Mouse (Mus musculus) layer of hippocampus, adult 2 months (tissue): ENCODE data around the gene Cyb5b. TPM values are rescaled to one million over a fixed set of nuclear protein-coding genes. Genes with fewer than 3 reads are reported as not detected.
A peak's percentile ranks its signal among the peaks of the same experiment; 100 is the strongest.

Source experiments
- DNase-seq, 2 experiments: peaks; one replicate each; pipeline ENCODE4 v3.0.0; 2022; ENCODE audit warnings: low spot score in 2 of 2
- H3K27ac ChIP-seq: fragments of 200-600 bp; 2 replicates; pipeline ENCODE4 v1.8.1; 2022
- H3K4me3 ChIP-seq: fragments of 200-600 bp; 2 replicates; pipeline ENCODE4 v1.8.1; 2022; ENCODE audit warnings: mild to moderate bottlenecking
- CTCF ChIP-seq: fragments of 200-600 bp; conservative IDR thresholded peaks from 2 replicates; pipeline ENCODE4 v1.8.1; 2022; ENCODE audit warnings: antibody characterized with exemption, mild to moderate bottlenecking, moderate library complexity
- total RNA-seq, 2 experiments: library from RNA; stranded (reverse); gene quantifications; 2 replicates each; pipeline ENCODE4 v1.2.3; 2021

Gene Cyb5b
- total RNA-seq, 2 experiments from 2014 or later = 103 to 104 TPM

DNA sequence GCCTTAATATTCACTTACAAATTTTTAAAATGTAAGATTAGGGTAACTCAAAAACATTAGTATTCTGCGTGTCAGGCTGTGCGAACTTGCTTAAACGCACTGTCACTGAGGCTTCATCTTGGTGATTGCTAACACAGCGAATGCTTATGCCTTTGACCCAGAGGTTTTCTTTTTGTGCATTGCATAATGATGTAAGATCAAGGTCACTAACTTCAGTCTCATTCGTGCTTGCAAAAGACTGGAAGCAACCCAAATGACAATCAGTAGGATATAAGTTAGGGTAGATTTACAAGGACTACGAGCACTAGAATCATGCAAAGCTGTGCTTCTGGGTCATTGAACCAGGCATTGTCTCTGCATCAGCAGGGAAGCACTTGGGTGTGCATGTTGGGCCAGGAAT is 12.8 kb upstream of the Cyb5b start:
- TF ChIP-seq CTCF = no peak
- Histone ChIP-seq H3K4me3 (no peak overlapping the region), H3K27ac (no peak overlapping the region)
- no peak for DNase-seq

DNA sequence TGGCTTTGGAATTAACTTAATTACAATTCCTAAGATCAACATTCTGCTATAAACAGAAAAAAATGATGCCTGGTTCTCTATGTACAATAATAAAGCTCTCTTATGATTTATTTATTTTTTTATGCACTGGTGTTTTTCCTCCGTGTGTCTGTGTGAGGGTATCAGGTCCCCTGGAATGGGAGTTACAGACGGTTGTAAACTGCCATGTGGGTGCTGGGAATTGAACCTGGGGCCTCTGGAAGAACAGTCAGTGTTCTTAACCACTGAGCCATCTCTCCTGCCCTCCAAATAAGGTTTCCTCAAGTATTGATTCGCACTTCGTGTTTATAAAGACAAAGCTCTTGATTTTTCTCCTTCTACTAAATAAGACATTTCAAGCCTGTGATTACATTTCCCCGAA is 12.1 kb upstream of the Cyb5b start:
- H3K27ac ChIP-seq = no peak overlapping the region
- TF ChIP-seq CTCF = no peak
- no peak for DNase-seq
- H3K4me3 ChIP-seq = no peak overlapping the region

DNA sequence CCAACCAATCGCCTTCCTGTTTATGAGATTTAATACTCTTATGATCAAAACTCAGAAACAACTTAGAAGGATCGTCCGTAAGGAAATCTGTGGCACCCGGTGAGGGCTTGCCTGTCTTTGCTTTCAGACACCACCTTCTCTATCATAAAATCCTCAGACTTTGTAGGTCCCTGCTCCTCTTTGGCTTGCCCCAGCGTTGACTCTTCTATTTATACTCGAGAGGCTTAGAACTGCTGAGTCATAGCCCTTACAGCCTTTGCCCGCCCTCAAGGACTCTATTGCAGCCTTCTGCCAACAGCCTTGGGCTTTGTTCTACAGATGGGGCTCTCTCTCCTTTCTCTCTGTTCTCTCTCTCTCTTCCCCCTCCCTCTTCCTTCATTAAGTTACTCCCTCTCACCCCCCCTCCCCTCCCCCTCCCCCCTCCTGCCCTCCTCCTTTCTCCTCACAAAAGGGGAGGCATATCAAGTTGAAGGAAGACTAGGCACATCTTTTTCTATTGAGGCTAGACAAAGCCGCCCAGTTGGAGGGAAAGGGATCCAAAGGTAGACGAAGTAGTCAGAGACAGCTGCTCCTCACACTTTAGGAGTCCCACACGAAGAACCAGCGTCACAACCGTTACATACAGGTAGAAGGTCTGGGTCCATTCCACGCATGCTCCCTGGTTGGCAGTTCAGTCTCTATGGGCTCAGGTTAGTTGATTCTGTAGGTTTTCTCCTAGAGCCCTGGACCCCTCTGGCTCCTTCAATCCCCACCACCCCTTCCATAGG is 10.6 kb upstream of the Cyb5b start:
- H3K4me3 ChIP-seq = no peak overlapping the region
- no peak for TF ChIP-seq CTCF
- no peak for DNase-seq
- no peak overlapping the region for H3K27ac ChIP-seq

DNA sequence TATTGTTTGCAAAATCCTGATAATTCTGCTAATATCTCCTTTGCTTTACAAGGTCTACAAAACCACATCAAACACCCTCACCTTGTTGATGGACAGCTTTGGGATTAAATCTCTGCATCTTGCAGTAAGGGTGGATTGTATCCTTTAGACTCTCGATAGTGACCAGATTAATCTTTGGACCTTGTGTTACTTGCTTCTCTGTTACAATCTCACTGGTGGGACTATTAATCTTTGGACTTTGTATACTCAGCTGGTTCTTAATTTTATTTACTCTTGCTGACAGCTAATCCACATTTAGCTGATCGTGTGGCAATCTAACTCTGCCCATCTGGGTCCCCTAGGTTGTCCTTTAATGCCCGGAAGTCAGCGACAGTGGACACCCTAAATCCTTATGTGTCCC is 7.9 kb upstream of the Cyb5b start:
- no peak for TF ChIP-seq CTCF
- no peak overlapping the region for H3K4me3 ChIP-seq
- no peak overlapping the region for H3K27ac ChIP-seq
- DNase-seq = no peak

DNA sequence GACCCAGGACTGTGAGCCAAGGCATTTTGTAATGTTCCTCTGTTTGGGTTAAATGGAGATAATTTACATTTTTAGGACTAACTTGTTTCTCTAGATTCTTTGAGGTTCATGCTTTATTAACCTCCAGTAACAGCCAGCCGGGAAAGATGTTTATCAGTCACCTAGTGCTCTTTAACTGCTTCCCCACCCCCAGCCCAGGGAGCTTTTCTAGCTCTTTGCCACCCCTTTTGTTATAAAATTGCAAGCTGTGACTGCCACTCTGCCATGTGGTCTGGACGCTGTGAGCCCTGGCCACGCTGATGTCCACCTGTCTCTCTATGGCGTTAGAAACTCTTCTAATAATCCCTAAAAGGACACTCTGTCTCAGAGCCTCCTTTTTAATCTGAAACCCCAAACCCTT is 6.9 kb upstream of the Cyb5b start:
- no peak for TF ChIP-seq CTCF
- Histone ChIP-seq H3K27ac (no peak overlapping the region), H3K4me3 (no peak overlapping the region)
- DNase-seq = no peak

DNA sequence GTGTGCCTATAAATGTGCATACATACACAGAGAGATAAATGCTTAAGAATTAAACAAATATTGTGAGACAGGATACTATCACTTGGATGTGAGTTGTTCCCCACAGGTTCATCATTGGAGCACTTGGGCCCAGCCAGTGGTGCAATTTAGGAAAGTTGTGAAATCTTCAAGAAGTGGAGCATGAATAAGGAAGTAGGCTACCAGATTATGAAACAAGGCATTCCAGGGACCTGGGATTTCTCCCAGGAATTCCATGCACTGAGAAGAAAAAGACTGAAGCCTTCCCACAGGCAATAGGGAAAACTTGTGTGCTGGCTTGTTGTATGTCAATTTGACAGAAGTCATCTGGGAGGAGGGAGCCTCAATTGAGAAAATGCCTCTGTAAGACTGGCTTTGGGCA is 4.3 kb upstream of the Cyb5b start:
- no peak overlapping the region for H3K4me3 ChIP-seq
- TF ChIP-seq CTCF = no peak
- no peak for DNase-seq
- H3K27ac ChIP-seq = no peak overlapping the region

DNA sequence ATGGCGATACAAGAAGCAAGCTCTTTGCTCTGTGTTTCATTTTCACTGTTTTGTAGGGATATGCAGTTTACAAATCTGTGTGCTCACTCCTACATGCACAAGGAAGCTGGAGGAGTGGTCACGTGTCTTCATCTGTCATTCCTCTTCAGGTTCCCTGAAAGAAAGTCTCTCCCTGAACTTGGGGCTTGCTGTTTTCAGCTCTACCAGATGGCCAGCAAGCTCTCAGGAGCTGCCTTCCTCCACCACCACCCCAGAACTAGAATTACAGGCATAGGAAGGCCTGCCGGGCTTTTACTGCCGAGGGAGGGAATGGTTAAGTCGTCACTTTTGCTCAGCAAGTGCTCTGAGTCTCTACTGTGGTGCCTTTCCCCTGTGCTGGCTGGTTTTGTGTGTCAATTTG is 1.6 kb upstream of the Cyb5b start:
- Histone ChIP-seq H3K4me3 (no peak overlapping the region), H3K27ac (peak overlapping the region; percentile 36; the same call in 1 of the 2 replicates)
- DNase-seq = no peak
- TF ChIP-seq CTCF = no peak

DNA sequence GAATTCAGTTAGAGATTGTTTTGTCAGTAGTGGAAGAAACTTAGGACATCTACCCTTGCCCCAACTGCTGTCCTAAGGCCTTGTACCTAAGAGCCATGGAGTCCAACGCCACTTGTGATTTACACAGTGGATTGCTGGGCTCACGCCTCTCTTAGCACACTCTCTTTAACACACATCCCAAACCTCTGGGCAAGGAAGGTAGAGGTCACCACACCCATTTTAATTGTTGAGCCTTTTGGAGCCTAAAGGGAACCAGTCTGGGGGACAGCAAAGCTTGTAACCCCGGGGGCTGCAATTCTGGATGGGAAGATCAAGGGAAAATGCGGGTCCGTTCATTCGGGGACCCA is 410 bp upstream of the Cyb5b start:
- Histone ChIP-seq H3K27ac (peak overlapping the region; percentile 95), H3K4me3 (peak overlapping the region; percentile 67)
- DNase-seq = peak in 1 of 2 experiments; percentile 13
- no peak for TF ChIP-seq CTCF

DNA sequence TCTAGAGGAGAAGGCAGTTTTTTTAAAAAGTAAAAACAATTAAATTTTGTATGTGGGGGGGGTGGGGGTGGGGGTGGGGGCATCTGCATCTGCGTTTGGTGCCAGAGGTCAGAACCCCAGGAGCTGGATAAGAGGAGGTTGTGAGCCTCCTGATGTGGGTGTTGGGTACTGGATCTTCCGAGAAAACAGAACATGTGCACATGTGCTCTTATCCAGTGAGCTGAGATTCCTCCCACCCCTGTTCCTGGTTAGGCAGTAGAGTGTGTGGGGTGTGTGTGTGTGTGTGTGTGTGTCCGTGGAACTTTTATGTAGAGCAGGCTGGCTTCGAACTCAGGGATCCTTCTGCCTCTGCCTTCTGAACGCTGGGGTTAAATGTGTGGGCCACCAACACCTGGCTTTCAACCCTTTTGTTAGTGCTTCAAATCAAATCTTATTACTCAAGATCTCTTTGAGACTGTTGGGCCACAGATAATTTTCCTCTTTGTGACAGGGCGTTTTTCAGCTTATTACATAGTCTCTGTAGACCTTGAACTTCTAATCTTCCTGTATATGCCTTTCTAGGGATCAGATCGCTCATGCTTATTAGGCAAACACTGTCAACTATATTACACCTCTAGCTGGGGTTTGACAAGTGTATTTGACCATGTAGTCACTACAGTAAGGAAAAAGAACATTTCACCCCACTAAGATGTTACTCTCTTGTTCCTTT is 926 bp downstream of the Cyb5b start:
- H3K27ac ChIP-seq = peak overlapping the region; percentile 95; the same call in 1 of the 2 replicates
- DNase-seq = no peak
- TF ChIP-seq CTCF = no peak
- peak overlapping the region; percentile 67 for H3K4me3 ChIP-seq

DNA sequence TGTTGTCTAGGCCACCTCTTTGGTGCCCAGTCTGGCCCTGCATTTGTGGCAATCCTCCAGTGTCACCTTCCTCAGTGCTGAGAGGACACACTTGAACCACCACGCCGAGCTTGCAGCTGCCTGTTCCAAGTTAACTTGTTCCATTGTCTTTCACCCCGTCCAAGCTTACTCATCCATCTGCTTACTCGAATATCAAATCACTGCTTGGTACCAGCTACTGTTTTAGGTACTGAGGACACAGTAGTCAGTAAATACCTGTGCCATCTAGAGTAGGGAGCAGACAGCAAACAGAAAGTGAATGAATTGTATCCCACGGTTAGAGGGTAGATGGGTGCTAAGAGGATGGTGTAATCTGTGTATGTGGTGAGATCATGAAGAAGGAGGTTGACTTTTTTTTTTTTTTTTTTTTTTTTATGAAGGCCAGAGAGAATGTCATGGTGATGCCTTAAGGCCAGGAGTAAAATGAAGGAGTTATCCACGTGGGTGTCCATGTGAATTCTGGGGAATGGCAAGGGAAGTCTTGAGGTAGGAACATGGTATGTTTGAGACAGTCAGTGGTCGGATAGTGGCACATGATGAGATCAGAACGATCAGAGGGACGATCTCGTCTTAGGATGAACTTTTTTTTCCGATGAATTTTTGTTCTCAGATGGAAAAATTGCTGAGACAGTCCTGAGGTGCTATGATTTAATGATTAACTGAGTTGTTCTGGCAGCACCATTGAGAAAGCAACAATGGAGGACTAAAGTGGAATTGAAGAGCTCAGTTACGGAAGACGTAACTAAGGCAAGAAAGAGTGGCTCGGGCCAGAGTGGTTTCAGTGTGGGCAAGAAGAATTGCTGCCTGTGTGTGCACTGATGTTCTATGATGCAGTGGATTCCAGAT is 3.1 kb downstream of the Cyb5b start:
- Histone ChIP-seq H3K27ac (no peak overlapping the region), H3K4me3 (no peak overlapping the region)
- no peak for DNase-seq
- TF ChIP-seq CTCF = no peak

DNA sequence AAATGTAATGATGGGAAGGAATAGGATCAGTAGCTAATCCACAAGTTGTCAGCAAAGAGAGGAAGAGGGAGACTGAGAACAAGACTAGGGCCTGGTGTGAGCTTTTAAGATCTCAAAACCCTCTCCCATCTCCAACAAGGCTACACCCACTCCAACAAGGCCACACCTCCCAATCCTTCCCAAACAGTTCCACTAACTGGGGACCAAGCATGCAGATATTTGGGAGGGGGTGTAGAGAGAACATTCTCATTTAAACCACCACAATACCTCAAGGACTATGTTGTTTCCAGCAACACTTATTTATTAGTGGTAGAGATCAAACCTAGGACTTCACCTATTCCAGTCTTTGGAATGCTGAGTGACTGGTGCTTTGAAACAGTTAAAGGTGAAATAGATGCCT is 6.4 kb downstream of the Cyb5b start:
- no peak for TF ChIP-seq CTCF
- no peak overlapping the region for H3K4me3 ChIP-seq
- no peak overlapping the region for H3K27ac ChIP-seq
- no peak for DNase-seq

DNA sequence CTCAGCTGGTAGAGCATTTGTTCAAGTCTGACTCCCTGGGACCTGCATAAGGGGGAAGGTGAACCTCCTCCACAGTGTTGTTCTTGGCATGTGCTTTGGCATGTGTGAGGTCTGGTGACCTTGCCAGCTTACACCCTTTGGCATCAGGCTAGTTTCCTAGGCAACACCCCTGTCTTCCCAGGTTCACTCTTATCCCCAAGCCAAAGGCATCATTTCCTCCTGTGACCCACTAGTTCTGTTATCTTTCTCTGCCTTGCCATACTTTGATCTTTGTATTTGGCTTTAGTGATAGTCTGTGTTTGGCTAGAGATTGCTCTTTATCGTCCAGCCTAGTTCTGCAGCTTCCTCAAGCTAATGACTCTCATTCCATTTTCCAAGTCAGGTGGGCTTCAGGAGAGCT is 7.4 kb downstream of the Cyb5b start:
- H3K4me3 ChIP-seq = no peak overlapping the region
- peak overlapping the region; percentile 37; the same call in 1 of the 2 replicates for H3K27ac ChIP-seq
- TF ChIP-seq CTCF = no peak
- no peak for DNase-seq

DNA sequence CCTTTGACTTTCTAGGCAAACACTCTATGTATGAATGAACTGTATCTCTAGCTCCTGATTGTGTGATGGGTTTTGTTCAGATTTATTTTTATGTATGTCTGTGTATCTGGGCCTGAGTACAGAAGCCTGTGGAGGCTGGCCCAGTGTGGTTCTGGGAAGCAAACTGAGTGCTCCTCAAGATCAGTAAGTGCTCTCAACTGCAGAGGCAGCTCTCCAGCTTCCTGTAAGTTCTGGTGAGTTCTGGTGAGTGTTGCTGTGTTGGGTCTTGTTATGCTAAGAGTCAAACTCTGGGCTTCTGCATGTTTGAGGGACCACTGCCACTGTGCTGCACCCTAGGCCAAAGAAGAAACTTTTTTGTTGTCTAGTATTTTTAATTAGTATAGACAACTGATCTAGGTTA is 8.4 kb downstream of the Cyb5b start:
- TF ChIP-seq CTCF = no peak

More for the DNA sequence above, 8.4 kb downstream of the Cyb5b start:
- H3K27ac ChIP-seq = peak overlapping the region; percentile 37
- DNase-seq = no peak
- H3K4me3 ChIP-seq = no peak overlapping the region
